Mouse (Mus musculus): ENCODE measurements at regions not wholly inside any gene's neighbourhood (a gene's known extent, or its start where the extent isn't known, plus 50 kb on each side); places are given as distances from the start of the nearest gene placed in this dataset.

DNA sequence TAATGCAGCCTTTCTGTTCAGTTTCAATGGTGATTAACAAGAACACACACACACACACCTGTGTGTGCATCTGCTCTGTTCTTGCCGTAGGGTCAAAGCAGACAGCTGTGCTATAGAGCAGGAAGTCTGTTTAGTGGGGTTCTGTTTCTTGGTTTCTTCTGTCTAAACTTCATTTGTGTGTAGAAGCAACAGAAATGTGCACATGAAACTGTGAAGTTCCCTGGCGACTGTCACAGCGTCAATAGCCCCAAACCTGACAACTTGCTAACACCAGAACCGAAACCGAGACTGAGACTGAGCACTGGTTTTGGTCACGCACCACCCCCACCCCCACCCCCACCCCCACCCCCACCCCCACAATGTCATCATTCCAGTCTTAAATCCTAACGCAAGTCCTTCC is 176.4 kb downstream of the Irs2 start:
- H3K27me3 ChIP-seq: peaks cover 7% of the 10 kb centered on the region; the same call in 1 of the 2 replicates
- WGBS: 78% methylated on average over 7 of the region's 7 CpGs
- no peak overlapping the region for H3K4me3 ChIP-seq
- no peaks in the 10 kb centered on the region for H3K9me3 ChIP-seq
- H3K4me2 ChIP-seq (replicated peaks): no peak overlapping the region
- H3K4me1 ChIP-seq: peaks cover 9% of the 10 kb centered on the region; the same call in 1 of the 2 replicates
- H3K36me3 ChIP-seq: no peaks in the 10 kb centered on the region
- H3K27ac ChIP-seq: no peak overlapping the region
- ATAC-seq (ENCODE audit: low FRiP score, low read depth): no peak
- no peak overlapping the region for H3K9ac ChIP-seq

DNA sequence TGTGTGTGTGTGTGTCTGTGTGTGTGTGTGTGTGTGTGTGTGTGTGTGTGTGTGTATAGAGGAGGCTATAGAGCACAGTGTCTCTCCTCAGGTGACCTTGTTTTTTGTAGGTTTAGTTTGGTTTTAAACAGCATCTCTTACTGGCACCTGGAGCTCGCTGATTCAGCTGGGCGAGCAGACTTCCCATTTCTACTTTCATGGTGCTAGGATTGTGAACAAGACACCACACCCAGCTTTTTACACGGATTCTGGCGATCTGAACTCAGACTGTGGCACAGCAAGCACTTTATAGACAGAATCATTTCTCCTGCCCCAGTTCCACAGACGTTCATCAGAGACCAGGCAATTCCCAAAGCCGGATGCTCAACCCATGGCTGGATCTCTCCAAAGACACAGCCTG is 177.0 kb downstream of the Irs2 start:
- H3K36me3 ChIP-seq: no peaks in the 10 kb centered on the region
- no peak overlapping the region for H3K27ac ChIP-seq
- no peak overlapping the region for H3K4me2 ChIP-seq (replicated peaks)
- peaks cover 9% of the 10 kb centered on the region; the same call in 1 of the 2 replicates for H3K4me1 ChIP-seq
- WGBS: 71% methylated on average over 6 of the region's 6 CpGs
- peaks cover 7% of the 10 kb centered on the region; the same call in 1 of the 2 replicates for H3K27me3 ChIP-seq
- no peak for ATAC-seq (ENCODE audit: low FRiP score, low read depth)
- H3K4me3 ChIP-seq: no peak overlapping the region
- no peak overlapping the region for H3K9ac ChIP-seq
- no peaks in the 10 kb centered on the region for H3K9me3 ChIP-seq

DNA sequence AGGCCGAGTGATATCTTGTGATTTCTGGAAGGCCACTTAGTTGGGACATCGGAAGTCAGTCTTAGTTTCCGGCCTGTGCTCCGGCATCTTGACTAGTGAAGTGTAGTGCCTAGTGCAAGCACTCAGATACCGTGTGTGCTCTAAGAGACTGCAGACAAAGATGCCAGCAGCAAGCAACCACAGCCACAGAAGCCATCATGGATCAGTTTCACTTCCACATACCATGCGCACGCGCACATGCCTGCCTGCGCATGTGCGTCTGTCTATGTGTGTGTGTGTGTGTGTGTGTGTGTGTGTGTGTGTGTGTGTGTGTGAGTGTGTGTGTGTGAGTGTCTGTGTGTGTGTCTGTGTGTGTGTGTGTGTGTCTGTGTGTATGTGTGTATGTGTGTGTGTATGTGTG is 177.4 kb downstream of the Irs2 start:
- Histone ChIP-seq H3K4me1 (peaks cover 11% of the 10 kb centered on the region; the same call in 1 of the 2 replicates), H3K27ac (no peak overlapping the region), H3K4me2 (replicated peaks) (no peak overlapping the region), H3K4me3 (no peak overlapping the region), H3K9ac (no peak overlapping the region), H3K36me3 (no peaks in the 10 kb centered on the region), H3K27me3 (peaks cover 7% of the 10 kb centered on the region; the same call in 1 of the 2 replicates), H3K9me3 (no peaks in the 10 kb centered on the region)
- no peak for ATAC-seq (ENCODE audit: low FRiP score, low read depth)
- 93% methylated on average over 10 of the region's 10 CpGs for WGBS

DNA sequence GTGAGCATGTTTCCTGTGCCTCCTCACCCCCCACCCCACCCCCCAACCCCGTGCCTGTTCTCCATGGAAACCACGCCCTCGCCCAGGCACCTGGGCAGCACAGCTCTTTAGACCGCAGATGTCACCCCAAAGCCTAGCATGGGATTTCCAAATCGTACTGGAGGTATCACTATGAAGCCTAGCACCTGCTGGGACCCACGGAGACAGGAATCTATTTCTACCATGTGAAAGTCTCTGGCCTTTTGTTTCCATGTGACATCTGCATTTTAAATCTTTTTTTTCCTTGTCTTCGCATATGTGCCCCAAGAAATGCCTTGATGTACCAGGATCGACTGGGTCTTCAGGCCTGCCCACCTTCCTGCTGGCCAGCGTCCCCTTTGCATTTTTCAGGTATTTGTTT is 179.7 kb downstream of the Irs2 start:
- Histone ChIP-seq H3K27me3 (peaks cover 7% of the 10 kb centered on the region; the same call in 1 of the 2 replicates), H3K4me2 (replicated peaks) (no peak overlapping the region), H3K4me3 (no peak overlapping the region), H3K27ac (no peak overlapping the region), H3K9ac (no peak overlapping the region), H3K9me3 (no peaks in the 10 kb centered on the region), H3K36me3 (no peaks in the 10 kb centered on the region), H3K4me1 (peaks cover 8% of the 10 kb centered on the region; the same call in 1 of the 2 replicates)
- 28% methylated on average over 9 of the region's 9 CpGs for WGBS
- no peak for ATAC-seq (ENCODE audit: low FRiP score, low read depth)

DNA sequence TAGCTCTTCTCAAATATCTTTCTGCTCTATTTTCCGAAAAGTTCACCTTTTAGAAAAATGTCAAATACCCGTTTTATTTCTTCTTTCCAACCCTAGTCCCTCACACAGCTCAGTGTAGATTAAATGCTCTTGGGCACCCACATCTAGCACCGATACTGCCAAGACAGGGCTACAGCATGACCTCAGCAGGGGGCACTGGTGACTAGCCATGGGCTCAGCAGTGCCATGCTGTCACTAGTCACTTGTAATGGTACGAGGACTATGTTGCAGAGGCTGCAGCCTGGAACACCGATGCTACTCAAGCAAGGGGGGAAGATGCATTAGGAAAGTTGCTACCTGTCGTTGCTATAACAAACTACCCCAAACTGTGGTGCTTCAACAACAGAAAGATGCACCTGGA is 180.7 kb downstream of the Irs2 start:
- ATAC-seq (ENCODE audit: low FRiP score, low read depth): no peak
- H3K27ac ChIP-seq: no peak overlapping the region
- no peak overlapping the region for H3K4me3 ChIP-seq
- H3K9me3 ChIP-seq: no peaks in the 10 kb centered on the region
- H3K4me2 ChIP-seq (replicated peaks): no peak overlapping the region
- H3K9ac ChIP-seq: no peak overlapping the region
- 83% methylated on average over 6 of the region's 6 CpGs for WGBS
- 0 out of 2 replicates have a peak, but pooled peaks cover 5% of the 10 kb centered on the region for H3K4me1 ChIP-seq
- no peaks in the 10 kb centered on the region for H3K36me3 ChIP-seq
- peaks cover 7% of the 10 kb centered on the region; the same call in 1 of the 2 replicates for H3K27me3 ChIP-seq

DNA sequence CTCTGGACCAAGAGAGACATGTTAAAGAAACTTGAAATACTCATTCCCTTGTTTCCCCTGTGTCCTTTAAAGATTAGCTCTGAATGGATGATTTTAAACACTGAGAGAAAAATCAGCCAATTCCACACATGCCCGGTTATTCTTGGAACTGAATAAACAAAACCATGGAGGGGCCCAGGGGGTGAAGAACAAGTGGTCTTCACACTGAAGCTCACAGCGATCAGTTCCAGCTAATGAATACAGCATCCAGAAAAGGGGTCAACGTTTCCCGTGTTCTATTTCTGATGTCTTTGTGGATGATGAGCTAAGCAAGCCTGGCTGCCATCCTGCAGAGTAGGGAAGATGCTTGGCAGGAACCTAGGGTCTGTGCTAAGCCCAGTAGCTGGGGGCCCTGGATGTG is 182.3 kb downstream of the Irs2 start:
- 0 out of 2 replicates have a peak, but pooled peaks cover 8% of the 10 kb centered on the region for H3K4me1 ChIP-seq
- ATAC-seq (ENCODE audit: low FRiP score, low read depth): no peak
- no peak overlapping the region for H3K9ac ChIP-seq
- H3K27ac ChIP-seq: no peak overlapping the region
- no peaks in the 10 kb centered on the region for H3K9me3 ChIP-seq
- no peaks in the 10 kb centered on the region for H3K36me3 ChIP-seq
- WGBS: 79% methylated on average over 4 of the region's 4 CpGs
- no peak overlapping the region for H3K4me2 ChIP-seq (replicated peaks)
- peaks cover 7% of the 10 kb centered on the region; the same call in 1 of the 2 replicates for H3K27me3 ChIP-seq
- H3K4me3 ChIP-seq: no peak overlapping the region

DNA sequence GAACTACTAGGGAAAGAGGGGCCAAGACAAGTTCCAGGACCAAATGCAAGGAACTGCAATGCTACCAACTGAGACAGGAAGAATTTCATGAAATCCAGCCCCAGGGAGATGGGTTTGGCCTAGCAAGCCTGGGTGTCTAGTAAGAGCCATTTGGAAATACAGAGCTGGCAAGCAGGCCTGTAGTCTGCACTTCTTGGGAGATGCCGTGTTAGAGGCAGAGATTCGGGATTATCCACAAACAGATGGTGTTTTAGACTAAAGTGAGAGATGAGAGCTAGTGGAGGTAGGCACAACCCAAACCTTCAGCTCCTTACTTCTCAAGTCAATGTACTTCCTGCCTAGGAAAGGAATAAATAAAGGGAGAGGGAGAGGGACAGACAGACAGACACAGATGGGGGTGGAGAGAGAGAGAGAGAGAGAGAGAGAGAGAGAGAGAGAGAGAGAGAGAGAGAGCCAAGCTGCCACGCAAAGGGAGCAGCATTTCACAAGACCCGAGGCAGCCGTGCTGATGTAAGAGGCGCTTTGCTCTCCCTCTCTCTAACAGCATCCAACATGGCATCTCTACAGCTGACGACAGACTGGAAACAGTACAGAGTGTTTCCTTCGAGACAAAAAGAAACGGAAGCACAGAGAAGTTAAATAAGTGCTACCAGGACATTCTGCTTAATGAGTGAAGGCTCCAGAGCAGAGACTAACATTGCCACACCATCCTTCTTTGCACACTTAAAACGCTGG is 182.9 kb downstream of the Irs2 start:
- H3K27ac ChIP-seq: no peak overlapping the region
- peaks cover 7% of the 10 kb centered on the region; the same call in 1 of the 2 replicates for H3K27me3 ChIP-seq
- H3K4me2 ChIP-seq (replicated peaks): no peak overlapping the region
- H3K9me3 ChIP-seq: no peaks in the 10 kb centered on the region
- H3K4me3 ChIP-seq: no peak overlapping the region
- H3K4me1 ChIP-seq: 0 out of 2 replicates have a peak, but pooled peaks cover 8% of the 10 kb centered on the region
- no peaks in the 10 kb centered on the region for H3K36me3 ChIP-seq
- no peak for ATAC-seq (ENCODE audit: low FRiP score, low read depth)
- WGBS: 72% methylated on average over 10 of the region's 10 CpGs
- no peak overlapping the region for H3K9ac ChIP-seq

DNA sequence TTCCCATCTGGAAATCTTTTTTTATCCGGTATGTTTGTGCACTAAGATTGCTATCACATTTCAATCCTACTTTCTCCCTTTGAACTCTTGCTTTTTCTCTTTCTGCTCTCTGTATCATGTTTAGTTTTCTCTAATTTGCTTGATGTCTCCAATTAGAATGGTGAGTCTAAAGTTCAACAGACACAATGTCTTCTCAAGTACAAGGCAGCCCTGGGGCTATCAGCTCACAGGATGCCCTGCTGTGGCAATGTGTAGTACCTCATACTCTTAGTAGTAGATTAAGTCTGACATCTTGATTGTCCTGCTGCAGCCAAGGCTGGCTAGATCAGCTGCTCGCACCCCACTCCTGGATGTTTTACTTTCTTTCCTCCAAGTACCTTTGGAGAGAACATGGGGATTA is 186.4 kb downstream of the Irs2 start:
- WGBS: 45% methylated on average over 2 of the region's 2 CpGs
- Histone ChIP-seq H3K27me3 (no peaks in the 10 kb centered on the region), H3K4me1 (0 out of 2 replicates have a peak, but pooled peaks cover 5% of the 10 kb centered on the region), H3K4me2 (replicated peaks) (no peak overlapping the region), H3K27ac (no peak overlapping the region), H3K4me3 (no peak overlapping the region), H3K36me3 (no peaks in the 10 kb centered on the region), H3K9ac (no peak overlapping the region), H3K9me3 (no peaks in the 10 kb centered on the region)
- no peak for ATAC-seq (ENCODE audit: low FRiP score, low read depth)

DNA sequence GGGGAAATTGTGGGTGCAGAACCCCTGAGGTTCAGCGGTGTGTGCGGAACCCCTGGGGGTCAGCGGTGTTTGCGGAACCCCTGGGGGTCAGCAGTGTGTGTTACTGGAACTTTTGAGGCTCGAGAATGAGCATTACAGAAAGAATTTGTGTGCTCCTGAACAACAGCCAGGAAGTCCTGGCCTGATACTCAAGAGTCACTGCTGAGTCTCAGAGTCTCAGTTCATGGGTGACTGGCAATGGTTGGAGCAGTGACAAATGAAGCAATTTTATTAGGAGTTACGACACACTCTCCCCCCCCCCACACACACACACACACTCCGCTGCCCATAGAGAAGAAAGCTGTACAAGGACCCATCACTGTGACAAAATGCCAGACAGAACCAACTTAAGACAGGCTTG is 193.8 kb downstream of the Irs2 start:
- no peak for ATAC-seq (ENCODE audit: low FRiP score, low read depth)

DNA sequence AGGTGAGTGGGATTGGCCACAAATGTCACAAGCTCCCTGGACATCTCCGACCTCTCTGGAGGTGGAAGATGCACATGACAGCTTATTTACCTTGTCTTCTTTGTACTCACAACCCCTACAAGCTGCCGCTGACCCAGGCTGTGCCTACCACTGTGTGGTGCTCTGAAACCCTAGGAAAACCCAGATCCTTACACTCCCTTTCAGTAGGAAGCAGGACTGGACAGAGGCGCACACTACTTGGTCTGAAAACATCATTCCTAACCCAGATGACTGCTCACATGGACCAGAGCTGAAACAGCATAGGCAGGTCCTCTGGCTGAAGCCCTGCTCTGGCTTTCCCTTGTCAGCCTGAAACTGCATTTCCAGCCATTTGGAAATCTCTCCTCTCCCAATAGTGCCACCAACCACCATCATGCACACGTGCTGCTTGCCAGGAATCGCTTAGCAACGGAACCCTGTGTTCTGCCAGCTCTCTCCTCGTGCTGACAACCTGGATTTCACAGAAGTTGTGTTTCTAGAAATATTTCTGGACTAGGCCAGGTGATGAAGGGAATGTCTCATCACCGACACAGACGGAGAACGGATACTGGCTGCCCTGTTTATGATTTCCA is 196.1 kb downstream of the Irs2 start:
- 0 out of 2 replicates have a peak overlapping the region, but pooled peaks have one; percentile 33 for H3K27ac ChIP-seq
- H3K4me3 ChIP-seq: no peak overlapping the region
- no peaks in the 10 kb centered on the region for H3K27me3 ChIP-seq
- no peaks in the 10 kb centered on the region for H3K9me3 ChIP-seq
- 66% methylated on average over 10 of the region's 10 CpGs for WGBS
- H3K9ac ChIP-seq: no peak overlapping the region
- peaks cover 14% of the 10 kb centered on the region; the same call in 1 of the 2 replicates for H3K4me1 ChIP-seq
- ATAC-seq (ENCODE audit: low FRiP score, low read depth): no peak
- no peak overlapping the region for H3K4me2 ChIP-seq (replicated peaks)
- H3K36me3 ChIP-seq: no peaks in the 10 kb centered on the region

More for the DNA sequence above, 193.8 kb downstream of the Irs2 start:
- Histone ChIP-seq H3K36me3 (no peaks in the 10 kb centered on the region), H3K9me3 (no peaks in the 10 kb centered on the region), H3K4me3 (no peak overlapping the region), H3K4me1 (peaks cover 14% of the 10 kb centered on the region; the same call in 1 of the 2 replicates), H3K9ac (no peak overlapping the region), H3K27me3 (no peaks in the 10 kb centered on the region), H3K4me2 (replicated peaks) (no peak overlapping the region), H3K27ac (no peak overlapping the region)
- 85% methylated on average over 7 of the region's 7 CpGs for WGBS

DNA sequence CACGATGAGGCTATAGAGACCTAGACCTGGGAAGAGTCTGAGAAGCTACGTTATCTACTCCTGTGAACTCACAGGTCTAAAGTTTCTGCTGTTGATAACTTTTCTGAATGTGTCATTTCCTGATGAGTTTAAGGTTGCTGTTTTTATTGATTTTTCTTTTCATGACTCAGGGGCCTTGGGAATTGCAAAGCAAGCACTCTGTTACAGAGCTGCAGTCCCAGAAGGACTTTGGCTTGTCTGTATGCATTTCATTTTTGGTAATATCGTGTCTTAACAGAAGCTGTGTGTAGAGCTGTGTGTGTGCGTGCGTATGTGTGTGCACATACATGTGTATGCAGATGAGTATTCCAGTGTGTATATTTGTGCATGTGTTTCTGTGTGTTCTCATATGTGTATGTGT is 201.2 kb downstream of the Irs2 start:
- Histone ChIP-seq H3K9me3 (no peaks in the 10 kb centered on the region), H3K4me2 (replicated peaks) (no peak overlapping the region), H3K27ac (no peak overlapping the region), H3K9ac (no peak overlapping the region), H3K36me3 (no peaks in the 10 kb centered on the region), H3K4me1 (peaks cover 18% of the 10 kb centered on the region; the same call in 1 of the 2 replicates), H3K4me3 (no peak overlapping the region), H3K27me3 (no peaks in the 10 kb centered on the region; the same call in 1 of the 2 replicates)
- 89% methylated on average over 5 of the region's 5 CpGs for WGBS
- no peak for ATAC-seq (ENCODE audit: low FRiP score, low read depth)

DNA sequence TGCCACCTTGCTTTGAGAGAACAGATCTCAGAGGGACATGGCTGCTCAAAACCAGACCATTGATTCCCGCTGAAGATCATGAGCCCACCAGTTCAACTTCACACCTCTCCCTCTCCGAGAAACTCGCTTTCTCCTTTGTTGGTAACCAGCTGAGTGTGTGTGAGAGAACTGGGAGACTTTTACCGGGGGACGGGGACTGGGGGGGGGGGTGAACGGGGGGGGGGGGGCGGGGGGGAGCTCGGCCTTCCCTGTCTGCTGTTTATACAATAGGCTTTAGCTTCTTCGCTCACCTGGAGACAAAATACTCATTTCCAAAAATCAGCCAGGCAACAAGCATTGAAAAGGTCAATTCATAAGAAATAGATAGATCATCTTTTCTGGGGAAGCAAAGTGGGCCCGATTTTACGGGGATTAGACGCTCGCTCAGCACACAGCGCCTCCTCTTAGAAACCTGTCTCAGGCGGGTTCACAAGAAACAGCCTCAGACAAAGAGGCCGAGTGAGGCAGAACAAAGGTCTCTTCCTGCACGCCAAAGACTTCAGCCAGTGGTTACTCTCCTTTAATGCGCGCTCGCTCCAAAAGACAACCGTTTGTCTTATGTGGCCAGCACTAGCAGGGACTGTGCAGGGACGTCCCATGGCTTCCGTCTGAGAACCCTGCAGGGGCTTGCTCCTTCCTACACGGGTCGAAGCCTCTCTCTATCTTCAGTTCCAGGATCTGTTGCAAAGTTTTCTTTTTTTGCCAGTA is 202.7 kb downstream of the Irs2 start:
- H3K4me3 ChIP-seq: 0 out of 2 replicates have a peak overlapping the region, but pooled peaks have one; percentile 5
- no peaks in the 10 kb centered on the region for H3K9me3 ChIP-seq
- H3K27me3 ChIP-seq: no peaks in the 10 kb centered on the region; the same call in 1 of the 2 replicates
- peak overlapping the region; percentile 50 for H3K4me2 ChIP-seq (replicated peaks)
- H3K36me3 ChIP-seq: no peaks in the 10 kb centered on the region
- WGBS: 12% methylated on average over 24 of the region's 25 CpGs
- ATAC-seq (ENCODE audit: low FRiP score, low read depth): no peak; the same call in 1 of the 2 replicates
- H3K4me1 ChIP-seq: peaks cover 11% of the 10 kb centered on the region; the same call in 1 of the 2 replicates
- peak overlapping the region; percentile 59 for H3K9ac ChIP-seq
- H3K27ac ChIP-seq: no peak overlapping the region
